8 mouse cellular contexts compared by ENCODE assay signal in the genomic region with DNA sequence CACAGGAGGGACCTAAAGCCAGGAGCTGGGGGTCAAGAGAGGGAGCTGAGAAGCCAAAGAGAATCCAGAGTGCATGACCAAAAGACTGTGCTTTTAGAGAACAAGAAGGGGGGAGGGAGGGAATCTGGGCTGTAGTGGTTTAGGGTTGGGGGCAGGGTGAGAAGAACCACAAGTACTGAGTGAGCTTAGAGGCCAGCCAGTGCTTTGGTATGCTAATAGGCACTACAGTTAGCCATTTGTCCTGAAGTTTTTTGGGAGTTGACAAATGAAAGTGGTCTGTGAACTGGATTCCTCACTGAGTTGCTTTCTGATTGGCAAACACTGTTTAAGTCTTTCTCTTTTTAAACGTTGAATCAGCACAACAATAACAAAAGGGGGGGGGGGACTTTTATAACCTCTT.
DNase-seq lines count a peak whose midpoint lies in the region; ATAC-seq lines count a peak whose summit lies in the region.

No protein-coding gene starts in this region.

- H3K27me3 ChIP-seq in hindbrain, embryonic 16.5 days (replicated peaks; ENCODE audit: control insufficient read depth, insufficient read depth, low read length), result no peaks in the 10 kb centered on the region
- H3K27me3 ChIP-seq in midbrain, embryonic 12.5 days, result no peaks in the 10 kb centered on the region

- no peak overlapping the region for H3K4me3 ChIP-seq in hindbrain, embryonic 16.5 days (ENCODE audit: low read length)
- no peak overlapping the region for H3K4me3 ChIP-seq in midbrain, embryonic 12.5 days

- no peak overlapping the region for H3K27ac ChIP-seq in hindbrain, embryonic 16.5 days (ENCODE audit: low read depth, low read length)
- H3K27ac ChIP-seq in midbrain, embryonic 12.5 days (replicated peaks), result no peak overlapping the region

- WGBS in hindbrain, embryonic 16.5 days, result 0% methylated on average over 1 of the region's 1 CpGs
- 0% methylated on average over 1 of the region's 1 CpGs for WGBS in midbrain, embryonic 12.5 days

- H3K4me2 ChIP-seq in hindbrain, embryonic 16.5 days (ENCODE audit: low read length), result no peak overlapping the region
- H3K4me2 ChIP-seq in midbrain, embryonic 12.5 days (replicated peaks), result no peak overlapping the region

- H3K36me3 ChIP-seq in hindbrain, embryonic 16.5 days (ENCODE audit: control insufficient read depth, insufficient read depth, low read length), result no peaks in the 10 kb centered on the region
- no peaks in the 10 kb centered on the region for H3K36me3 ChIP-seq in midbrain, embryonic 12.5 days

- ATAC-seq in common myeloid progenitor, adult 5-6 weeks (replicated peaks; ENCODE audit: low read depth, poor library complexity, severe bottlenecking), result peak; percentile 82
- peak; percentile 94 for ATAC-seq in hindbrain, embryonic 16.5 days
- ATAC-seq in midbrain, embryonic 12.5 days (ENCODE audit: low FRiP score, low read depth), result peak; percentile 91

- no peaks in the 10 kb centered on the region; the same call in 1 of the 2 replicates for H3K4me1 ChIP-seq in hindbrain, embryonic 16.5 days (ENCODE audit: control insufficient read depth, insufficient read depth, low read depth, low read length)
- peaks cover 6% of the 10 kb centered on the region for H3K4me1 ChIP-seq in midbrain, embryonic 12.5 days

- H3K9me3 ChIP-seq in hindbrain, embryonic 16.5 days (ENCODE audit: control insufficient read depth, low read length), result no peaks in the 10 kb centered on the region
- no peaks in the 10 kb centered on the region for H3K9me3 ChIP-seq in midbrain, embryonic 12.5 days

- H3K9ac ChIP-seq in hindbrain, embryonic 16.5 days (ENCODE audit: low read depth, low read length), result no peak overlapping the region
- no peak overlapping the region for H3K9ac ChIP-seq in midbrain, embryonic 12.5 days (replicated peaks)

- peak; percentile 15 for DNase-seq in frontal cortex, adult 2 months (ENCODE audit: extremely low spot score in 1 of 2, low spot score in 1 of 2)
- no peak for DNase-seq in frontal cortex, postnatal 14 days (ENCODE audit: low spot score in 2 of 2)
- DNase-seq in T-cell, adult 2 months (ENCODE audit: low spot score), result no peak
- no peak for DNase-seq in testis, postnatal 10 days (ENCODE audit: low spot score)
- no peak for DNase-seq in heart, postnatal 4 days

Comparison
In these comparisons a context has a peak if more than half of its experiments do, and no peak if none do; other contexts are left out.
1. DNase-seq: peak in frontal cortex, adult 2 months (2 of 2); none in frontal cortex, postnatal 14 days (0 of 2), T-cell, adult 2 months (single experiment), testis, postnatal 10 days (single experiment) and heart, postnatal 4 days (single experiment).
2. Peak in every context shown above with its lines, with median percentiles within 50 percentile points of each other: ATAC-seq.